Mouse (Mus musculus) regulatory T cell (primary cell): ENCODE results near the gene Rpl6.

Experiments
- in situ Hi-C: fragments of 300-600 bp; cut with MboI, MseI; formaldehyde crosslinking; loops from one replicate; pipeline ENCODE4 v1.15.1; 2025; ENCODE audit warnings: high pct_unique_total_duplicates

Gene Rpl6

GRCm38 (mm10) chr5:121204132-121205089 lies at the start of gene Rpl6:
Gene Rpl6 (plus strand): TSS chr5:121204481.
- in situ Hi-C loops, result loop anchor here (10.0 kb wide), 1 partner anchor 1090 kb away; no protein-coding TSS in a partner anchor

- in situ Hi-C loops, result no loop called here
Observed at GRCm38 (mm10) chr5:121156121-121156520, 48.2 kb upstream of the Rpl6 start.

- in situ Hi-C loops, result no loop called here
Observed at GRCm38 (mm10) chr5:121157017-121157416, 47.3 kb upstream of the Rpl6 start.

GRCm38 (mm10) chr5:121157489-121157888 lies 46.8 kb upstream of the Rpl6 start:
- in situ Hi-C loops, result no loop called here

- in situ Hi-C loops, result no loop called here
Observed at GRCm38 (mm10) chr5:121158966-121159365, 45.3 kb upstream of the Rpl6 start.

GRCm38 (mm10) chr5:121162285-121162684 lies 42.0 kb upstream of the Rpl6 start:
- in situ Hi-C loops, result no loop called here

GRCm38 (mm10) chr5:121162923-121163322 lies 41.4 kb upstream of the Rpl6 start:
- in situ Hi-C loops, result no loop called here

GRCm38 (mm10) chr5:121166884-121167283 lies 37.4 kb upstream of the Rpl6 start:
- in situ Hi-C loops, result no loop called here

- in situ Hi-C loops, result no loop called here
Observed at GRCm38 (mm10) chr5:121169588-121169987, 34.7 kb upstream of the Rpl6 start.

- in situ Hi-C loops, result no loop called here
Observed at GRCm38 (mm10) chr5:121172835-121173234, 31.4 kb upstream of the Rpl6 start.

GRCm38 (mm10) chr5:121179077-121179857 lies 25.0 kb upstream of the Rpl6 start:
- in situ Hi-C loops, result no loop called here

- in situ Hi-C loops, result no loop called here
Observed at GRCm38 (mm10) chr5:121183269-121183668, 21.0 kb upstream of the Rpl6 start.

- in situ Hi-C loops, result no loop called here
Observed at GRCm38 (mm10) chr5:121184375-121184774, 19.9 kb upstream of the Rpl6 start.

- in situ Hi-C loops, result no loop called here
Observed at GRCm38 (mm10) chr5:121184945-121185551, 19.2 kb upstream of the Rpl6 start.

- in situ Hi-C loops, result no loop called here
Observed at GRCm38 (mm10) chr5:121187580-121188001, 16.7 kb upstream of the Rpl6 start.

- in situ Hi-C loops, result no loop called here
Observed at GRCm38 (mm10) chr5:121188265-121188664, 16.0 kb upstream of the Rpl6 start.

GRCm38 (mm10) chr5:121189182-121189581 lies 15.1 kb upstream of the Rpl6 start:
- in situ Hi-C loops, result no loop called here

GRCm38 (mm10) chr5:121190210-121190835 lies 14.0 kb upstream of the Rpl6 start:
- in situ Hi-C loops, result no loop called here

- in situ Hi-C loops, result no loop called here
Observed at GRCm38 (mm10) chr5:121190836-121191583, 13.3 kb upstream of the Rpl6 start, which contains the start of gene Ptpn11. Gene Ptpn11 (minus strand): TSS chr5:121191397.

- in situ Hi-C loops, result no loop called here
Observed at GRCm38 (mm10) chr5:121191584-121191906, 12.7 kb upstream of the Rpl6 start.

GRCm38 (mm10) chr5:121194173-121194572 lies 10.1 kb upstream of the Rpl6 start:
- in situ Hi-C loops, result no loop called here
